Mouse (Mus musculus): ENCODE data around the gene Traf6. TPM values are rescaled to one million over a fixed set of nuclear protein-coding genes. Genes with fewer than 3 reads are reported as not detected.
A peak's percentile ranks its signal among the peaks of the same experiment; 100 is the strongest.

Traf6 gene
- polyA plus RNA-seq, 1 experiment from 2014 or later, result 4.1 TPM

DNA sequence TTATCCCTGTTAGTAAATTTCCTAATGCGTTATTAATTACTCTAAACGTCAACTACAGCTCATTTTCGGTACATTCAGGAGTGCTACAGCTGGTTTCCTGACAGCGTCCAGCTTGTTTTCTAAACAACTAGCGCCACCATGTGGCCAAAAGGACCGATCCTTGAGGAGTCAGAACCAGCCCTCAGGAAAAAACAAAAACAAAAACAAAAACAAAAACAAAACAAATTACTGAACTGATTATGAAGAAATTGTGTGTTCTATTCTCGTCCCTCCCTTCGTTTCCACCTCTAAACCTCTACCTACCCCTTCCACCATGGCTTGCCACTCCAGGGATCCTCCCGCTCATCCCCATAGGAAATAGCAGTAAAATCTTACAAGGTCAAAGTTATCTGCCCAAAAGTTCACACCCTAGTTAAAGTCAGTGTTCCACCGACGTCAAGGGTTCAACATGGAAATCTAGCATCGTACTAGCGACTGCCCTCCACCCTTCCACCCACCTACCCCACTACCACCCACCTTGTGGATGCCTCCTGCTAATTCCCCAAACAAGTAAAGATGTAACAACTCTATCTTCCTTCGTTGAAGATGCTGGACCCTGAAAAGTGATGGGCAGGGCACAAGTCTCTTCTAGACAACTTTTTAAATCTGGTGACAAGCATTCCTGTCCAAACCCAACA is 25.2 kb upstream of the Traf6 start:
- Histone ChIP-seq H3K9ac (ENCODE audit: low read depth, low read length) (peak overlapping the region; percentile 51; the same call in 1 of the 2 replicates), H3K27me3 (replicated peaks; ENCODE audit: control insufficient read depth, insufficient read depth, low read length) (no peaks in the 10 kb centered on the region; the same call in 1 of the 2 replicates), H3K4me3 (ENCODE audit: low read length) (peak overlapping the region; percentile 39), H3K4me1 (ENCODE audit: control insufficient read depth, insufficient read depth, low read depth, low read length) (peaks cover 3% of the 10 kb centered on the region), H3K4me2 (ENCODE audit: low read length) (peak overlapping the region; percentile 78), H3K36me3 (ENCODE audit: control insufficient read depth, insufficient read depth, low read length) (no peaks in the 10 kb centered on the region), H3K27ac (ENCODE audit: low read depth, low read length) (no peak overlapping the region; the same call in 1 of the 2 replicates), H3K9me3 (ENCODE audit: control insufficient read depth, low read length) (no peaks in the 10 kb centered on the region)
- WGBS, result 20% methylated on average over 14 of the region's 14 CpGs
- ATAC-seq, result peak; percentile 91

DNA sequence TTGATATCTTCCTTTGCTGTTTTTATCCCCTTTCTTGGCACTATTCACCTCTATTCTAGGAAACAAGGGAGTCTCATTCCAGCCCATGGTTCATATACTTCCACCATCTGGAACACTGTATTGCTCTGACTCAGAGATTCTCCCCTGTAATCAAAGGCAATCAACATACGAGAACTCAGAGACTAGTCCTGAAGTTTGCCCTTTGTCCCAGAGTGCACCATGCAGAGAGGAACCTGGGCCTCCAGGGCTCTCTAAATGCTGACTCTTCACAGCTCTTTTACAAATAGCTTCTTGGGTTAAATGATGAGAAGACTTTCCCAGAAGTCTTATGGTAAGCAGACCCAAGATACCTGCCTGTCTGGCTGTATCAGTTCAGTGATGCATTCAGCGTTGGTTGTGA is 17.7 kb upstream of the Traf6 start:
- no peak for ATAC-seq
- Histone ChIP-seq H3K4me2 (ENCODE audit: low read length) (no peak overlapping the region), H3K36me3 (ENCODE audit: control insufficient read depth, insufficient read depth, low read length) (no peaks in the 10 kb centered on the region), H3K9me3 (ENCODE audit: control insufficient read depth, low read length) (no peaks in the 10 kb centered on the region), H3K27me3 (replicated peaks; ENCODE audit: control insufficient read depth, insufficient read depth, low read length) (0 out of 2 replicates have a peak, but pooled peaks cover 2% of the 10 kb centered on the region), H3K27ac (ENCODE audit: low read depth, low read length) (no peak overlapping the region), H3K9ac (ENCODE audit: low read depth, low read length) (no peak overlapping the region), H3K4me3 (ENCODE audit: low read length) (no peak overlapping the region), H3K4me1 (ENCODE audit: control insufficient read depth, insufficient read depth, low read depth, low read length) (no peaks in the 10 kb centered on the region)
- WGBS, result 80% methylated on average over 2 of the region's 2 CpGs

DNA sequence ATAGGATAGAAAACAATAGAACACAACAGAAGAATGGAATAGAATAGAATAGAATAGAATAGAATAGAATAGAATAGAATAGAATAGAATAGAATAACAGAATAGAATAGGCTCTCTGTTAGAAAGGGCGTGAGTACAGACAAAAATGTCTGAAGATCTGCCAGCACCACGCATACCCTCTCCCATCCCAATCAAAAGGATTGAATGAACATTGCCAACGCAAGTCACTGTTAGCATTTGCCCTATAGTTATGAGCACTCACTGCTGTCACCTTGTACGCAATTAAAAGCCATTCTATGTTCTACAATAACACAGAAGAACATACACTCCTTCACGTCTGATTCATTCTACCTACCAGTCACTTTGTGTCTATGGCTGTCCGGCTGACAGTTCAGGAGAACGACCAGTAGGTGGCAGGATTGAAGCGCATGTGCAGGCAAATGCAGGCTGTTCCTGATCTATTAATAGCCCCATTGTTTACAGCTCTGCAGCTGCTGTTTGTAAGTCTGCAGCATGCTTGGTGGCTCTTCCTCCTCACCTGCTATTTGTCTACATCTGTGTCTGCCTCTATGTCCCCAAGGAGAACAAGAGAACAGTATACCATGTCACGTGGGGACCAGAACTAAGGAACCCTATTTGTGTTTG is 13.0 kb upstream of the Traf6 start:
- Histone ChIP-seq H3K27me3 (replicated peaks; ENCODE audit: control insufficient read depth, insufficient read depth, low read length) (0 out of 2 replicates have a peak, but pooled peaks cover 2% of the 10 kb centered on the region), H3K9me3 (ENCODE audit: control insufficient read depth, low read length) (no peaks in the 10 kb centered on the region), H3K4me3 (ENCODE audit: low read length) (no peak overlapping the region), H3K36me3 (ENCODE audit: control insufficient read depth, insufficient read depth, low read length) (no peaks in the 10 kb centered on the region), H3K4me1 (ENCODE audit: control insufficient read depth, insufficient read depth, low read depth, low read length) (no peaks in the 10 kb centered on the region), H3K27ac (ENCODE audit: low read depth, low read length) (no peak overlapping the region), H3K4me2 (ENCODE audit: low read length) (no peak overlapping the region), H3K9ac (ENCODE audit: low read depth, low read length) (no peak overlapping the region)
- peak; percentile 90 for ATAC-seq
- WGBS, result 21% methylated on average over 9 of the region's 9 CpGs

DNA sequence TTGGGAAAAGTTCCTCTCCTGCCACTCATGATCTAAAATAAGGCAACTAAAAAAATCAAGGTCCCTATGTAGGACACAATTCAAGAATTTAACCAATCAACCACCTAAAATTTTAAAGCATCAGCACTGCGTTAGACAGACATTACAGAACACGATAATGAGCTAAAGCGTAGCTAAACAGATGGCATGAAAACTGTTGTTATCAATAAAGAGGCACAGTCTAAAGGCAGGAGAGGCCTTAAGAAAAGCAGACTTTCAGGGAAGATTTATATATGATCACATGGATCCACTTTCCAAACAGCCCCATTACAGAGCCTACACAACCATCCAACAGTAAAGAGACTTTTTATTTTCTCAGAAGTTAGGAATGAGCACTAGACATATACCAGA is 12.5 kb upstream of the Traf6 start:
- Histone ChIP-seq H3K4me1 (ENCODE audit: control insufficient read depth, insufficient read depth, low read depth, low read length) (no peaks in the 10 kb centered on the region), H3K4me2 (ENCODE audit: low read length) (no peak overlapping the region), H3K27me3 (replicated peaks; ENCODE audit: control insufficient read depth, insufficient read depth, low read length) (0 out of 2 replicates have a peak, but pooled peaks cover 2% of the 10 kb centered on the region), H3K4me3 (ENCODE audit: low read length) (no peak overlapping the region), H3K36me3 (ENCODE audit: control insufficient read depth, insufficient read depth, low read length) (no peaks in the 10 kb centered on the region), H3K9ac (ENCODE audit: low read depth, low read length) (no peak overlapping the region), H3K27ac (ENCODE audit: low read depth, low read length) (no peak overlapping the region), H3K9me3 (ENCODE audit: control insufficient read depth, low read length) (no peaks in the 10 kb centered on the region)
- 0 out of 2 replicates have a peak, but pooled peaks have one; percentile 20 for ATAC-seq
- 66% methylated on average over 3 of the region's 3 CpGs for WGBS

DNA sequence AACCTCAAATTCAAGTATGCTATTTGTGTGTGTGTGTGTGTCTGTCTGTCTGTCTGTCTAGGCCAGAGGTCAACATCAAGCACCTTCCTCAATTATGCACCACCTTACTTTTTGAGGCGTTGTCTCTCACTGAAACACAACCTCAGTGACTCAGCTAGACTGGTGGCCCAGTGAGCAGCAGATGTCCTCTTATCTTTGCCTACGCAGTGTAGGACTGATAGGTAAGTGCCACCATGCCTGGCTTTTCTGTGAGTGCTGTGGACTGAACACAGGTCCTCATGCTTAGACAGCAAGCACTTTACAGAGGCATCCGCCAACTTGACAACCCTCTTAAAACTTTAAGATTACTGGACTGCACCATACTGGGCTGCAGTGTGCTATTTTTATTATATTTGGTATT is 9.5 kb upstream of the Traf6 start:
- ATAC-seq, result no peak
- WGBS, result 94% methylated on average over 3 of the region's 3 CpGs
- H3K4me2 ChIP-seq (ENCODE audit: low read length), result no peak overlapping the region
- no peak overlapping the region for H3K9ac ChIP-seq (ENCODE audit: low read depth, low read length)
- H3K27ac ChIP-seq (ENCODE audit: low read depth, low read length), result no peak overlapping the region
- H3K4me1 ChIP-seq (ENCODE audit: control insufficient read depth, insufficient read depth, low read depth, low read length), result no peaks in the 10 kb centered on the region
- H3K4me3 ChIP-seq (ENCODE audit: low read length), result no peak overlapping the region
- H3K36me3 ChIP-seq (ENCODE audit: control insufficient read depth, insufficient read depth, low read length), result no peaks in the 10 kb centered on the region
- no peaks in the 10 kb centered on the region for H3K9me3 ChIP-seq (ENCODE audit: control insufficient read depth, low read length)
- 0 out of 2 replicates have a peak, but pooled peaks cover 2% of the 10 kb centered on the region for H3K27me3 ChIP-seq (replicated peaks; ENCODE audit: control insufficient read depth, insufficient read depth, low read length)

DNA sequence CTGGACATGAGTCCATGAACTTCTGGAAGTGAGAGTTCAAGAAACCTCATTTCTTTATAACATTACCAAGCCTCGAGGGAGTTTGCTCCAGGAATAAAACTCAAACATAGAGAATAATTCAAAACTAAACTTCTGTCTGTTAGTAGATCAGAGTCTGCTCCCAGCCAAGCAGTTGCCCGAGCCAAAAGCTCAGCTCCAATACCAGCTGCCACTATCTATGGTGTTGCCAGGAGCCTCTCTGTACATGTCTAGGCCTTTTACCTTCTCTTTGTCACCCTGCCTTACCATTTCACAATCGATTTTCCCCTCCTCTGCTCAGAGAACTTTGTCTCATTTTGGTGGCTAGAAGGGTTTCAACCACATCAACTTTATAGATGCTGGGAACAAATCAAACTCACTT is 4.7 kb upstream of the Traf6 start:
- whole genome bisulfite sequencing, result 74% methylated on average over 3 of the region's 3 CpGs
- no peaks in the 10 kb centered on the region for H3K36me3 ChIP-seq (ENCODE audit: control insufficient read depth, insufficient read depth, low read length)
- no peak overlapping the region for H3K9ac ChIP-seq (ENCODE audit: low read depth, low read length)
- H3K27me3 ChIP-seq (replicated peaks; ENCODE audit: control insufficient read depth, insufficient read depth, low read length), result no peaks in the 10 kb centered on the region
- no peaks in the 10 kb centered on the region for H3K9me3 ChIP-seq (ENCODE audit: control insufficient read depth, low read length)
- ATAC-seq, result no peak
- no peaks in the 10 kb centered on the region for H3K4me1 ChIP-seq (ENCODE audit: control insufficient read depth, insufficient read depth, low read depth, low read length)
- no peak overlapping the region for H3K4me3 ChIP-seq (ENCODE audit: low read length)
- H3K4me2 ChIP-seq (ENCODE audit: low read length), result no peak overlapping the region
- no peak overlapping the region for H3K27ac ChIP-seq (ENCODE audit: low read depth, low read length)

DNA sequence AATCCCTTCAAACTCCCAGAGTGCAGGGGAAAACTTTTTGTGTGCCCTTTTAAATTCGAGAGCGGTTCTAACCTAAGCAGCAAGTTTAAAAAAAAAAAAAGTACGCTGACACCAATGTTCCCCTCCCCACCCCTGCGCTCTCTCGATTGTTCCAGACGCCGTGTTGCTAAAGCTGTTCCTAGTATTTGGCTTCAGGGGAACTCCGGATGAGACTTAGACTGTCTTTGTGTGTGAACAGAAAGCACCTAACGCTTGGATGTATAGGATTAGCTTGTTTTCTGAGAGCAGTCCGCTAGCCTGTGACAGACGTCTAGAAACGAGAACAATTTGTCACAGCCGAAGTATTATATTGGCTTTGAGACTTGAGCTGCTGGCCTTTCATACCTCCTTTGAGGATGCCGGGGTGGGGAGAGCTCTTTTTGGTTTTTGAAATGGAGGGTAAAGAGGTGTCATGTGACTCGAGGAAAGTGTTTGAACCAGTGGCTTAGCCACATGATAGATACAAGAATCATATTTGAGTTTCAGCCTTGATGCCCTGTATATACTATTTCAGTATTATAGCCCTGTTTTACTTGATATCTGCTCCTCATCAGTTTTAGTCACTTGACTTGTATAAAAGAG is 1.0 kb downstream of the Traf6 start:
- WGBS, result 2% methylated on average over 15 of the region's 15 CpGs
- Histone ChIP-seq H3K9ac (ENCODE audit: low read depth, low read length) (peak overlapping the region; percentile 87), H3K27me3 (replicated peaks; ENCODE audit: control insufficient read depth, insufficient read depth, low read length) (no peaks in the 10 kb centered on the region), H3K27ac (ENCODE audit: low read depth, low read length) (no peak overlapping the region), H3K9me3 (ENCODE audit: control insufficient read depth, low read length) (no peaks in the 10 kb centered on the region), H3K4me3 (ENCODE audit: low read length) (peak overlapping the region; percentile 90), H3K4me1 (ENCODE audit: control insufficient read depth, insufficient read depth, low read depth, low read length) (peaks cover 4% of the 10 kb centered on the region), H3K36me3 (ENCODE audit: control insufficient read depth, insufficient read depth, low read length) (no peaks in the 10 kb centered on the region), H3K4me2 (ENCODE audit: low read length) (peak overlapping the region; percentile 92)
- ATAC-seq, result no peak

DNA sequence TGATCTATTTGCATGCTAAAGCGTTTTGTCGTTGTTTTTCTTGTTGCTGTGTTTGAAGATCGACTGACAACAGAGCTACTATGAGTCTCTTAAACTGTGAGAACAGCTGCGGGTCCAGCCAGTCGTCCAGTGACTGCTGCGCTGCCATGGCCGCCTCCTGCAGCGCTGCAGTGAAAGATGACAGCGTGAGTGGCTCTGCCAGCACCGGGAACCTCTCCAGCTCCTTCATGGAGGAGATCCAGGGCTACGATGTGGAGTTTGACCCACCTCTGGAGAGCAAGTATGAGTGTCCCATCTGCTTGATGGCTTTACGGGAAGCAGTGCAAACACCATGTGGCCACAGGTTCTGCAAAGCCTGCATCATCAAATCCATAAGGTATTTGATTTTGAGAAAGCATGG is 6.2 kb downstream of the Traf6 start:
- ATAC-seq, result peak; percentile 44; the same call in 1 of the 2 replicates
- 79% methylated on average over 12 of the region's 12 CpGs for WGBS
- Histone ChIP-seq H3K9me3 (ENCODE audit: control insufficient read depth, low read length) (no peaks in the 10 kb centered on the region), H3K4me2 (ENCODE audit: low read length) (no peak overlapping the region), H3K27me3 (replicated peaks; ENCODE audit: control insufficient read depth, insufficient read depth, low read length) (no peaks in the 10 kb centered on the region), H3K36me3 (ENCODE audit: control insufficient read depth, insufficient read depth, low read length) (0 out of 2 replicates have a peak, but pooled peaks cover 3% of the 10 kb centered on the region), H3K9ac (ENCODE audit: low read depth, low read length) (no peak overlapping the region), H3K4me3 (ENCODE audit: low read length) (no peak overlapping the region), H3K27ac (ENCODE audit: low read depth, low read length) (no peak overlapping the region), H3K4me1 (ENCODE audit: control insufficient read depth, insufficient read depth, low read depth, low read length) (peaks cover 1% of the 10 kb centered on the region)

DNA sequence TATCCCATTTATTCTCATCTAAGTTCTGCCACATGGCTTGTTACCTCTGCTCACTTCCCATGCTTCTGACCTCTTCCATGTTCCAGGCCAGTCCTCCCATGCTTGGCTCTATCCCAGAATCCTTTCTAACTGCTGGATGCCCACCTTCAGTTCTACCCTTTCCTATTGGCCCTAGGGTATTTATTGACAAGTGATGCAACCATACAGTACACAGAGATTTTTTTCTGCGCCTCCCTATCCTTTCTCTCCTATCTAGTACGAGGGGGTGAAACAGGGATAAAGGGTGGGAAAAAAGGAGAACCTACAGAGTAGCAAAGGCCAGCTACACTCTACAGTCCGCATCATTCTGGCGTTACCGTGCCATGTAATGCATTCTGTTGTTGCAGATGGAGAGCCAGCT is 9.8 kb downstream of the Traf6 start:
- H3K4me3 ChIP-seq (ENCODE audit: low read length), result no peak overlapping the region
- no peaks in the 10 kb centered on the region for H3K27me3 ChIP-seq (replicated peaks; ENCODE audit: control insufficient read depth, insufficient read depth, low read length)
- peaks cover 6% of the 10 kb centered on the region; the same call in 1 of the 2 replicates for H3K36me3 ChIP-seq (ENCODE audit: control insufficient read depth, insufficient read depth, low read length)
- no peaks in the 10 kb centered on the region for H3K9me3 ChIP-seq (ENCODE audit: control insufficient read depth, low read length)
- H3K4me2 ChIP-seq (ENCODE audit: low read length), result no peak overlapping the region
- no peaks in the 10 kb centered on the region for H3K4me1 ChIP-seq (ENCODE audit: control insufficient read depth, insufficient read depth, low read depth, low read length)
- H3K27ac ChIP-seq (ENCODE audit: low read depth, low read length), result no peak overlapping the region
- H3K9ac ChIP-seq (ENCODE audit: low read depth, low read length), result no peak overlapping the region
- ATAC-seq, result 0 out of 2 replicates have a peak, but pooled peaks have one; percentile 9
- WGBS, result 87% methylated on average over 5 of the region's 5 CpGs
